Mouse (Mus musculus): Measurements from ENCODE around the gene Prpf4.
A peak's percentile ranks its signal among the peaks of the same experiment; 100 is the strongest.

The Prpf4 gene

DNA sequence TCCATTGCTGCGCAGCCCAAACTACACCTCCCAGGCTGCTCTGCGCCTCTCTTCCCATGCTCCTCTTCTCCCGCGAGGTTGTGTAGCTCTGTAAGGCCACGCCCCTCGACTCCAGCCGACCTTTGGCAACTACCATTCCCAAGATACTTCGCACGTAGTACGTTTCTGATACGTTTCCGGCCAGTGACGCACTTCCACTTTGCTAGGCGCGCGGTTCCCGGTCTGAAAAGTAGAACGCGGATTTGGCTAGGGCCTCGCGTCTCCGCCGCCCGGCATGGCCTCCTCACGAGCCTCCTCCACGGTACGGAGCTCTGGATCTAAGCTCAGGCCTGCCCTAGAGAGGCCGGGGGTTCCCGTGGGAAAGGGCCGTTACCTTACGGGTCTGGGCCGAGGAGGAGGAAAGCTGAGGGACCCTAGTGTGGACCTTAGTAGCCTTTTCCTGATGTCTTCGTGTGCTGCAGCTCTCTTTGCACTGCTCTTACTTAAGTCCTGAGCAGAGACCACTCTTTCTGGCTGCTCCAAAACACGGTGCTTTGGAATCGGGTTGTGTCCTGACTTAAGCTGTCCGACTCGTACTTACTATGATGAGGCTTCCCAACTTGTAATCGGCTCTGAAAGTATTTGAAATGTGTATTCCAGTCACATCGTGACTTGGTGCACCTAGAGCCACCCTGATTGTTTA is at the start of gene Prpf4, which contains the start of gene Cdc26:
Gene Prpf4, plus strand, starts transcription at position 197 of the 682 bp plus-strand sequence.
Gene Cdc26, minus strand, starts transcription at position 42 of the 682 bp plus-strand sequence.
- peak; percentile 99 for DNase-seq (ENCODE audit: low spot score)

DNA sequence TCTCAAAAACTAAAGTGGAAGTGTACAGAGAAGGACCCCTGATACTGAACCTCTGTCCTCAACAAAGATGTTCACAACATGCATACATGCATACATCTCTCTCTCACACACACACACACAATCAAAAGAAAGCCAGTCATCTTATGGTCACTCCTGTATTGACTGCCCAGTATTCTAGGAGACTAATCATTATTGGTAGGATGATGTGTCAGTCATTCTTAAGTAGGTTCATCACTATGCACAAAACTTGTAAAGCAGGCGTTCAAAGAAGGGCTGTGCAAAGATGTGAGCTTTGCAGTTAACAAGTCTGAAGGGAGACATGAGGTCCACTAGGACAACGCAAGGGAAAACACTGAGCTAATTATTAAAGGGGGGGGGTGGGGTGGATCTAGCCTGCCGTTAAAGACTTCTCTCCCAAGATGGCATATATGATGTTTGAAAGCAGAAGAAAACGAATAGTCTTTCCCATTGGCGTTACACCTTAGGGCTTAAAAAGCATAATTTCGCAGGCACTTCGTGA is 49.3 kb upstream of the Prpf4 start:
- no peak for DNase-seq (ENCODE audit: low spot score)

DNA sequence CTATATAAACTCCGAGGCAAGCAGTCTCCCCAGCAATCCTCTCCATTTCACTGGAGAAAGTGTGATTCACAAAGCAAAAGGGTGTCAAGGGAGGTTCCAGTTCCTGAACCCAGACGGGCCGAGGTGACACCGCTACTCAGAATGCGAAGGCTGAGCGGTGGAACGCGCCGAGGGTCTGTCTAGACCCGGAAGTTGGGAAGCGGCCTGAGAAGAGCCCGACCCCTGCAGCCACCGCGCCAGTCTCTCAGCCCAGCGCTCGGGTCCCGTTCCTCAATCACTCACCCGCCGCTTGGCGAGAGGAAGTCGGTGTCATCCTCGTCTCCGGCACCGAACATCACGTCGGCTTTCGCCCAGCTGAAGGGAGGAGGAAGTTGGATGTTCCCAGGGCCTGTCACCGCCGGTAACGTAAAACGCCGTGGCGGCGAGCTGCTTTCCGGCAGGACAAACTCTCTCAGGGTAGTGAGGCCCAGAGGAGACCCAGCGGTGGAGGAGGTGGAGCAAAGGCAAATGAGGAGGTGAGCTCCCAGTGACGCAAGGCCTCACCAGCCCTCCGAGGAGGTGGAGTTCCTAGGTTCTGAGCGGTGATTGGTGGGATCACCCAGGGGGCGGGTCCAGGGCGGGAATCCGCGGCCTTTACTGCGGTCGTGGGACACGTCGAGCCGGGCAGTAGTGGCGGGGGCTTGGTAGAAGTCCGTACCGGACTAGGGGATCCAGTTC is 48.4 kb upstream of the Prpf4 start, which contains the start of the genes Fkbp15 and Slc31a1:
Gene Fkbp15, minus strand, starts transcription at position 461 of the 717 bp plus-strand sequence.
Gene Slc31a1, plus strand, starts transcription at position 640 of the 717 bp plus-strand sequence.
- peak; percentile 98 for DNase-seq (ENCODE audit: low spot score)

DNA sequence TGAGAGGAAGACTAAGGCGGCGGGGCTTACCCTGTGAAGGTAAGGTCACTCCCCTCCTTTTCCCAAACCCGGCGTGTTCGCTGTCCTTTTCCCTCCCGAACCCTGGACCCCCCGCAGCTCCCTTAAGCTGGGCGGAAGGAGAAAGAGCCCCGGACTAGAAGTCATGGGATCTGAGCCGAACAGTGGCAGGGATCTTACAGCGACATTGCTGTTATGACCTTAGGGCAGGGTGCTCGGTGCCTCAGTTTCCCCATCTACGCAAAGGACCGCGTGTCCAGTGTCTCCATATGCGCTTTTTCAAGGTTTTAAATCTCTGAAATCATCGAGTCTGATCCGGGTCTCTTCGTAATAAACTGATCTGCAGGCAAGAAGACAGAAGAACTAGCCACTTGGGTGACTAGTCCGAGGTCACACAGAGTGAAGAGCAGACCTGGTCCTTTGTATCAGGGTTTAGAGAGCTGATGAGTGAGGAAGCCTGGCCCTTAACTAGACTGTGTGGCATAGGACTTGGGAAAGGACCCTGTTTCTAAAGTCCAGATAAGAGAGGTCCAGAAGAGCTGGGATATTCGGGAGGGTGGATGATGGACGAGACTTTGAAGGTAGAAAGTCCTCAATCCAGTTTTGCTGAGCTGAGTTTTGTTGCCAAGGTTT is 47.7 kb upstream of the Prpf4 start:
- DNase-seq (ENCODE audit: low spot score): no peak

DNA sequence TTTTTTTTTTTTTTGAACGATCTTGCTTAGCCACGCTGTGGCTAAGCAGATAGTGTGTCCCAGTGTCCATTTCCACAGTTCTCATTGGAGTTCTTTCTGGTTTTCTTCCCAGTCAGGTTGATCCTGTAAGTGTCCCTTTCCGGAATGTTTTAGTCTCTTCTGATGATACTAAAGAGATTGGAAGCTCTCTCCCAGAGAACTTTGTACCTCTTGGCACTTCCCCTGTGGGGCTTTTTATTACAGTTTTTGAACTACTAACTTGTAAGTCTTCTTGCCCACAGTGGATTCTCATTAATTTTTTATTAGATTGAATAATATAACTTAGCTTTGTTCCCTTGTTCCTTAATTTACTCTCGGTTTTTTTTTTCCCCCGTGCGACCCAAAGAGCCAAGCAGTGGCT is 47.0 kb upstream of the Prpf4 start:
- DNase-seq (ENCODE audit: low spot score): peak; percentile 31

DNA sequence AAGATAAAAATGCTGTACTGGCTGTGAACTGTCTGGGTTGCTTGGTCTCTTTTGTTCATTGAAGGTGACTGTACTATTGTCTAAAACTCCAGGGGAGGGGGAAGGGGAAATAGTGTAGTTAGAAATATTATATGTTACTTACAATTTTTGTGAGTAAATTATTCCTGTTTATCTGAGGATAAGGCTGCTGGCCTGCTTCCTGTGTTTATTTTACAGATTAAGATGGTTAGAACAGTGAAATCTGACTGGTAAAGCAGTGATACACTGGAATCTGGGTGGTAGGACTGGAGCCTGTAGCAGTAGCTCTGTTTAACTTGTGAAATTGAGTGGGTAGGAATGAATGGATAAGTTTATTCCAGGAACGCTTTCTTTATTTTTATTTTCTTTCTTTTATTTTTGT is 46.6 kb upstream of the Prpf4 start:
- DNase-seq (ENCODE audit: low spot score): no peak

DNA sequence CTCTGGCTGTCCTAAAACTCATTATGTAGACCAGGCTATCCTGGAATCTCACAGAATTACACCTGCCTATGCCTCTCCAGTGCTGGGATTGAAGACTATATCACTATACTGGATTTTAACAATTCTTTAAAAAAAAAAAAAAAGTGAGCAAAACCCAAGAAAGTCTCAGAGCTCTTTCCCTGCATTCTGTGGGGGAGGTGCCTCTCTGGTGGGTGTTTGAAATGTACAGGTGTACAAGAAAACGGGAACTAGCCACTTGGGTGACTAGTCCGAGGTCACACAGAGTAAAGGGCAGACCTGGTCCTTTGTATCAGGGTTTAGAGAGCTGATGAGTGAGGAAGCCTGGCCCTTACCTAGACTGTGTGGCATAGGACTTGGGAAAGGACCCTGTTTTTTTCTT is 46.2 kb upstream of the Prpf4 start:
- DNase-seq (ENCODE audit: low spot score): no peak

DNA sequence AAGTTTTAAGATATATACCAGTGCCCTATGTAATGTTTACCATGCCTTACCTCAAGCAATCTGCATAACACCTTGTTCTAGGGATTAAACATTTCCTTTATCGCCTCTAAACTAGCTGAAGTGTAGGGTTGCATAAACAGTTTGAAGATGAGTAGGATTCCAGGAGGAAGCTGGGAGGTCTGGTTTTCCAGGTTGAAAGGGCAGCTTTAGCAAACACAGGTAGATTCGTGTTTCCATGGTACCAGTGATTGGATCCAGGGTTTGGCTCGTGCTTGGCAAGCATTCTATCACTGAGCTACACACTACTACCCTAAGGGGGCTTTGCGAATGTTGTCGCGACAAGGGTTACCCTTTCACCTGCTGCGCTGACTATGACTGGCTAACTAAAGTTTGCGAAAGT is 44.3 kb upstream of the Prpf4 start:
- DNase-seq (ENCODE audit: low spot score): no peak

DNA sequence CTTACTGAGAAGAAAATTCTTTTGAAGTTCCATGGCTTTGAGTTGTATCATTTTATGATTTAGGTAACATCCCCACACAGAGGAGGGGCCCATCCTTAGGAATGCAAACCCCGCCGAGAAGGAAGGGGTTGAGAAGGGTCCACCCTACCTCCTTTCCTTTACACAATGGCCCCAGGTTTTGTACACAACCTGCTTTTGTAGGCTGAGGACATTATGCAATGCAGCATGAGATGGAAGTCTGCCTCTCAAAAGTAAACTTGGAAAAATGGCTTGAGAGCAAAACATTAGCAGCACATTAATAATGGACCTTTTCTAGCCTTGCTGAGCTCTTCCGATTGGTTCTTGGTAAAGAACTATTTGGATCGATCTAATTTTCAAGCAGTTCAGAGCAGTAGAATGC is 42.3 kb upstream of the Prpf4 start:
- DNase-seq (ENCODE audit: low spot score): no peak

DNA sequence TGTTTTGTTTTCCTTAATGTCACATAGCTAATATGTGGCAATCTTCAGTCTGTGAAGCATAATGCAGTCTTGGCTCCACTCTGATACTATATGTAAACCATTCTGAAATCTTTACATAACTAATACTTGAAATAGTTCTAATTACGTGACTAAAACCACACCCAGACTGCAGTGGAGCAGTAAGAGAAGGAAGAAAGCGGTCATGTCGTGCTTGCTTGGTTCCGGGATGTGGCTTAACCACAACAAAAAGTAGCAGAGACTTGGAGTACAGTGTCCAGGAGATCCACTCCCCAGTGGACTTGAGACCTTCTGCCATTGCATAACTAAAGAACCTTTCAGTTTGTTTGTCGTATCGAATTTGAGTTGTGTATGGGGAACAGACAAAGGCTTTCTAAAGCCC is 41.0 kb upstream of the Prpf4 start:
- no peak for DNase-seq (ENCODE audit: low spot score)

DNA sequence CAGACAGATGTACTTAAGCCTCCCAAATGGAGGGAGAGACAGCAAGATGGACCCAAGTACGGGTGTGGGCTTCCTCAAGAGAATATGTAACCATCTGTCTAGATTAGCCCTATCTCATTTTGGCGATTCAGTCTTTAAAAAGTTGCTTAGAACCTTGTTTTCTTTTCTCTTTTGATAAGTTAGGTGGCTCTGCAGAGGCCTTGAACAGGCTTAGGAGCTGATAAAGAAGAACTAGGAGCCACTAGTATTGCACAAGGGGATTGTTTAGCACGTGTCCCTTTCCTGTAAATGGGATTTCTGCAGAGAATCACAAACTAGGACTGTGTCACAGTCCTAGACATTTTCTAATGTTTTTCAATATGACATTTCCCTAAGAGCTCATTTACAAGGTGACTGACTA is 39.5 kb upstream of the Prpf4 start:
- DNase-seq (ENCODE audit: low spot score): no peak

DNA sequence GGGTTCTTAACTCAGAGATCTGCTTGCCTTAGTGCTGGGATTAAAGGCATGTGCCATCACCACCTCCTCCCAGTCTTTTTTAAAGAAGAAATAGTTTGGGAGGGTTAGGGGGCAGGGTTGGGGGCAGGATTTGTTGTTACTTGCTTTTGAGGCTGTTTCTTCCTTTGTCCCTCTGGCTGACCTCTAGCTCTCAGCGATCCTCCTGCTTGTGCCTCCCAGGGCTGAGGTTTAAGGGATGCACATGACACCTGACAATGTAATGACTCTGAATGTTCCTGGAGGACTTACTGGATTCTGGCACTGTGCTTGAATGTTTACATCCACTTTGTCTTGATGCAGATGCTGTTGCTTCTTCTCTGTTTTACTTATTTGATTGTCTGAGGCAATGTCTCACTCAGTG is 36.2 kb upstream of the Prpf4 start:
- no peak for DNase-seq (ENCODE audit: low spot score)

DNA sequence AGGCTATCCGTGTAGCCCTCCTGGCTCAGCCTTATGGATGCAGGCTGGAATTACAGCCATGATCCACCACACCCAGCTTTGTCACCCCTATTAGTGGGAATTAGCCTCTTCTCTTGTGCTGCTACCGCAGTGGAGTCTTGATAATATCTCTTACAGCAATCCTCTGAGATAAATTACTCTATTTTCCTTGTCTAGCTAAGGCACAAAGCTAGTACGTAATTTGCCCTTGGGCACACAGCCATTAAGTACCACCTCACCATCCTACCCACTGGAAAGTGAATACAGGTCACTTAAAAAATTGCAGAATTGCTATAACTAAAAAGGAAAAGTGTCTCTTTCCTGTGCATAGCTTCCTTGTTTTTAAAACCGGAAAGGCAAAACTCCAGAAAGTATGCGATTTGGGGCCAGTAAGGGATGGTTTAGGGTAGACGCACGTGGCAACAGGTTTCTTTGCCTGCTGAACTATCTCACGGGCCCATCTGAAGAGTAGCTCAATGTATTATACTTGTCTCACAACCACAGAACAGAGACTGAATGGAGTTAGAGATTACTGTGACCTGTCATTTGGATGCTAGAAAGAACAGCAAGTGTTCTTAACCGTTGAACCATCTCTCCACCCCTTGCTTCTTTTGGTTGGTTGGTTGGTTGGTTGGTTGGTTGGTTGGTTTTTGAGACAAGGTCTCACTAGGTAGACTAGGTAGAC is 35.6 kb upstream of the Prpf4 start:
- no peak for DNase-seq (ENCODE audit: low spot score)

DNA sequence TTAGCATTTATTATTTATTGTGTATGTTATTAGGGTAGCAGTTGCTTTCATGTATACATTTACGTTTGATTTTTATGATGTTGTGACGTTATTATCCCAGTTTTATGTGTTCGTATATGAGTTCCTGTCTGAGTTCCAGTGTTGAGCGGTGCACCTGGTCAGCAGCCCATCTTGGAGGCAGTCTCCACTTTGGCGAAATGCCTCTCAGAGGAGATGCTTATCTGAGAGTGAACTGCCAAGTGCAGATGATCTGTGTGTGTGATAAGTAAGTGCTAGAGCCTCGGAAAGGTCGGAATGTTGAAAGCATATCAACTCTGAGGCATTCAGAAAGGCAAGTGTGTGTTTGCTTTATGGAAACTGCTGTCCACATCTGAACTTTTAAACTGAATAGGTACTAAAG is 34.9 kb upstream of the Prpf4 start:
- no peak for DNase-seq (ENCODE audit: low spot score)

DNA sequence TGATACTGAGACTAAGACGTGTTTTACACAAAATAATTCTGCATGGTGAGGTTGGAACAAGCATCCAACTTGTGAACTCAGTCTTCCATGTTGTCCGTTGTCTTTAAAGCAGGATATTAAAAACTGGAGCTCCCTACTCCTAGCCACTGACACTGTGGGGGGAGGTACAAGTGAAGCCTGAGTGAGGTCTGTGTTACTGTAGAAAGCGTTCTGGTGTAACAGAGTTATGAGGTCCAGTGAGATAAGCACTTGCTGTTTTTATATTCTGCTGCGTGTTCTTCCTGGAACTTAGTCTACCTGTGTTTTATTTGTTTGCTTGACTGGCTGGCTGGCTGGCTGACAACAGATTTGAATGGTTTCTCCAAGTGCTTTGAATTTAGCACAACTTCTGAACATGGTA is 34.3 kb upstream of the Prpf4 start:
- DNase-seq (ENCODE audit: low spot score): no peak

DNA sequence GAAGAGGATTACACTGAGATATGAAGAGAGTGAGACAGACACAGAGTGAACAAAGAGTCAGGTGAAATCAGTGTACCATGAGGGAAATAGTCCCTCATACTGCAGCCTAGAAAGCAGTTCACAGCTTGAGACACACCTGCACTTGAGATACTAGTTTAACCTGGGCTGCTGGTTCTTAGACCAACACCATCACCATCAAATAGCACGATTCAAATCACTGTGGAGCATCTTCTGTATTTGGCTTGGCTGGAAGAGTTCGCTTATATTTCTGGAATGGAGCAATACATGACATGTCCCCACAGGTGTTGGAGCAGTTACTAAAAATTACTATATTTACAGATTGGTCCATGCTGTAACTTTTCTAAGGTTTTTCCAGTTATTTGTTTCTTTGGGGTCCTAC is 32.5 kb upstream of the Prpf4 start:
- no peak for DNase-seq (ENCODE audit: low spot score)

DNA sequence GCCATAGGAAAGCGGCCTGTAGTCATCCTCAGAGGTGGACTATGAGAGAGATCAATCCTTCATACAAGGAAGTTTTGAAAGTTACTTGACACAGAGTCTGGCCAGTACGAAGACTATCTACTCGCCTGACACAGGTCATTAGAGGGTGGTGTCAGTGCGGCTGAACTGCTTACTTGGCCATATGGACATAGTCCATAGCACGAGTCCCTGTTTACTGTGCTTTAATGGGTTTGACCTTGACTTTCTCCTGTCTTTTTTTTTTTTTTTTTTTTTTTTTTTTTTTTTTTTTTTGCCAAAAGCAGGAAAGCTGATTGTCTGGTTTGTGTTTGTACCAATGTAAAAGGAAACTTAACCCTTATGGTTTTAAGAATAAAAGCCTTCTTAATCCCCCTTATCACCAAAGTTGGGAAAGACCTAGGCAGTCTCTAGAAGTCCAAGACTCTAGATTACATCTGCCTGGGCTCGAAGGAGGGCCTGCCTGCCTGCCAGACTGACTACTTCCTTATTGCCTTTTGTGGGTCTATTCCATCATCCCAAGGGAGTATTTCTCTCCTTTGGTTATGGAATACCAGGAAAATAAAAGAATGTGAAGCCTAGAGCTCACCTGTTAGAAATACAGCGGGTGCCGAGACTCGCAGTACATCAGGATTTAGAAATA is 28.7 kb upstream of the Prpf4 start:
- DNase-seq (ENCODE audit: low spot score): no peak

DNA sequence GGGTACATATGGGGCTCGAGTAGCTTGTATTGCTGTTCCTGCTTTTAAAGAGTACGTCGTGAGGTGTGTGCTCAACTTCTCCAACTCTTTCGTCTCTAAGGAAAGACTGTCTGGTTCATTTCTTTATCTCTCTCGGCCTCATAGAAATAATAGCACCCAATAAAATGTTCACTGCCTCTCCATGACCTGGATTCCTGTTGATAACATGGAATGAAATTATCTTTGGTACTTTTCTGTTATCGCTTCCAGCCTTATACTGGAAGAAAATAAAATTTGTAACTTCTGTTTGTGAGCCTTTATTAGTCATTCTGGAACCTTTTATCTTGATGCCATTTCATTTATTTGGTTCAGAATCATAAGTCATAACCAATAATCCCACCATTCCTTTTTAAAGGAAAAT is 25.4 kb upstream of the Prpf4 start:
- DNase-seq (ENCODE audit: low spot score): no peak

DNA sequence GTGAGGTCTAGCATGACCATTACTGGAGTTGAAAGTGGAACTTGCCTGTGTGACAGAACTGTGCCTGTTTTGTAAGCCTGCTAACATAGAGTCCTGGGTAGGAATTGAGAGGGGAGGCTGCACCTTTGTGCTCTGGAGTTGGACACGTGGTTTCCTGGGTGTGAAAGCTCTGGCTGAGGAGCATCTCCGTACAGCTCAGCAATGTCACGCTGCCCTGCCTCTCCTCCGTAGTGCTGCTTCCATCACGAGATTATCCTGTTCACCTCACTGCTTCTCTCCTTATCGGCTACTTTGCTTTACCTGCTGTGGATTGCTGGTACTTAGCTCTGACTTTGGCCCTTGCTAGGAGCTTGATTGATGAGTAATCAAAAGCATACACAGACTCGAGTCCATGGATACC is 24.8 kb upstream of the Prpf4 start:
- no peak for DNase-seq (ENCODE audit: low spot score)

DNA sequence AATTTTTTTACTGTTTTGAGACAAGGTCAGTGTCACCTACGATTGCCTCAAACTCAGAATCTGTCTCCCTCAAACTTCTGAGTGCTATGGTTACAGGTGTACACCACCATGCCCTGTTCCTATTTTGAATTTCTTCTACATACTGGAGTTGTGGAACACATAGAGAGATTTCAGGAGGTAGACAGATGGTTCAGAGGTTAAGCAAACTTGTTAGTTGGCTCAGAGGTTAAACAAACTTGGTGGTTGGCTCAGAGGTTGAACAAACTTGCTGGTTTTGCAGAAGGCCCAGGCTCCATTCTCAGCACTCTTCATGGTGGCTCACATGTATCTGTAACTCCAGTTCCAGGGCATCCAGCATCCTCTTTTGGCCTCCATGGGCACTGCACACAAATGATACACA is 24.4 kb upstream of the Prpf4 start:
- DNase-seq (ENCODE audit: low spot score): no peak

DNA sequence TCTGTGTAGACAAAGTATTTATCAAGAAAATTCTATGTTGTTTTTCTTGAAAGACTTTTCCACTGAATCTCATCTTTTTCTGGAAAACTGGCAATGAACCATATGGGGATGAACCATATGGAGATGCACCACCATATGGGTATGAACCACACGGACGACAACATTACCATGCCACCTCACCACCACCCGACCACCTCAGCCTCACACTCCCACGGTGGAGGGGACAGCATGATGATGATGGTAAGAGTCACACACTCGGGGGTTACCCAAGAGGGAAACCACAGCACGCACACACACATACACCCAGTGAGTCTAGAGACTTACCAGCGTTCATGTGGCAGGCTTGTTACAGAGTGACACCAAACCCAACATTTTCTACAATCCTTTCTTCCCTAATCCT is 23.2 kb upstream of the Prpf4 start:
- DNase-seq (ENCODE audit: low spot score): no peak
